Mouse (Mus musculus) cerebellum, adult 2 months (tissue): ENCODE measurements around the gene Thsd7b.

Experiments
- CTCF ChIP-seq: fragments of 200-500 bp; IDR thresholded peaks from 2 replicates; pipeline ENCODE4 v1.5.1; 2011; ENCODE audit warnings: low read depth, mild to moderate bottlenecking, control low read depth, low read length, moderate library complexity, borderline replicate concordance; ENCODE audit not compliant: insufficient read depth
- POLR2A ChIP-seq: fragments of 200-500 bp; IDR thresholded peaks from 2 replicates; pipeline ENCODE4 v1.6.1; 2011; ENCODE audit warnings: low read length, control low read depth, borderline replicate concordance; ENCODE audit not compliant: insufficient read depth

GRCm38 (mm10) chr1:129713571-129713970, 440.5 kb downstream of the Thsd7b start:
- TF ChIP-seq CTCF = no peak
- no peak for TF ChIP-seq POLR2A
